ENCODE assay signal across 11 mouse cellular contexts in the genomic region with DNA sequence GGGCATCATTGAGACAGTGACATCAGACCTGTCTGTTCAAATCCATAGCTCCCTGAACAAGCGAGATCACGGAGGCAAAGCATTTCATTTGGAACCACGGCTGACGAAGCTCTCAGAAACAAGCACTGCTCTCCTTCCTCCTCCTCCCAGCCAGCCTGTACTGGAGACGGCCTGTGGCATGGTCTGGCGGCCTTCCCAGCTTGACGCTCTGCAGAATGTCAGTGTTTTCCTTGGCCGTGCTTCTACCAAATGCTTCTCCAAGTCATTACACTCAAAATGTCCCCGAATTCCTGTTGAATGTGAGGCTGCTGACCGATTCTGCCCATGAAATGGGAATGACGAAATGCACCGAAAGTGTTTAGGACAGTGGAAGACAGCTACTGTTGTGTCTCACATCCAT. TPM values are rescaled to one million over a fixed set of nuclear protein-coding genes. Genes with fewer than 3 reads are reported as not detected.
DNase-seq lines count a peak whose midpoint lies in the region; ATAC-seq and TF ChIP-seq lines count a peak whose summit lies in the region.
"Had no signal": no experiment of that assay in that cellular context is flagged by ENCODE, and none has a peak within 500 bp of the region (broad histone marks: within the 10 kb centered on the region; RNA-seq: fewer than 3 reads in every experiment).

No protein-coding gene starts in this region.

- H3K4me2 ChIP-seq in kidney, embryonic 14.5 days (replicated peaks; ENCODE audit: low read depth, low read length): no peak overlapping the region
- no peak overlapping the region for H3K4me2 ChIP-seq in hindbrain, embryonic 13.5 days

- intact Hi-C loops in gastrocnemius, adult 2 months (cut with DNase I): no loop called here

- H3K9ac ChIP-seq in kidney, embryonic 14.5 days (ENCODE audit: low read depth, low read length): no peak overlapping the region
- H3K9ac ChIP-seq in hindbrain, embryonic 13.5 days: no peak overlapping the region

- no peak for DNase-seq in frontal cortex, postnatal 14 days (ENCODE audit: low spot score in 2 of 2)
- DNase-seq in Muller cell, postnatal 12 days (ENCODE audit: inconsistent ontology term): peak; percentile 89
- DNase-seq in cerebellum, postnatal 14 days: peak; percentile 80 to 83
- peak; percentile 3 for DNase-seq in lung, postnatal 36 days
- no peak for DNase-seq in gastrocnemius, adult 2 months

- no peak overlapping the region for H3K4me3 ChIP-seq in kidney, embryonic 14.5 days (ENCODE audit: low read length)
- H3K4me3 ChIP-seq in hindbrain, embryonic 13.5 days: no peak overlapping the region
- no peak overlapping the region for H3K4me3 ChIP-seq in gastrocnemius, adult 2 months

- ATAC-seq in frontal cortex, adult (ENCODE audit: low TSS enrichment): peak; percentile 92
- no peak for ATAC-seq in kidney, embryonic 14.5 days (ENCODE audit: low FRiP score, low TSS enrichment)
- ATAC-seq in hindbrain, embryonic 13.5 days (ENCODE audit: low FRiP score): no peak

- H3K4me1 ChIP-seq in kidney, embryonic 14.5 days (ENCODE audit: control insufficient read depth, insufficient read depth, low read length): no peaks in the 10 kb centered on the region; the same call in 1 of the 2 replicates
- H3K4me1 ChIP-seq in hindbrain, embryonic 13.5 days (replicated peaks): 0 out of 2 replicates have a peak, but pooled peaks cover 13% of the 10 kb centered on the region

- TF ChIP-seq CTCF in gastrocnemius, adult 2 months (IDR thresholded peaks at IDR 0.05): no peak

- WGBS in kidney, embryonic 14.5 days: 60% methylated on average over 12 of the region's 12 CpGs
- WGBS in hindbrain, embryonic 13.5 days: 77% methylated on average over 12 of the region's 12 CpGs

- H3K36me3 ChIP-seq in kidney, embryonic 14.5 days (ENCODE audit: control insufficient read depth, insufficient read depth, low read length): no peaks in the 10 kb centered on the region
- no peaks in the 10 kb centered on the region for H3K36me3 ChIP-seq in hindbrain, embryonic 13.5 days

- H3K9me3 ChIP-seq in kidney, embryonic 14.5 days (ENCODE audit: control insufficient read depth, low read length): no peaks in the 10 kb centered on the region
- no peaks in the 10 kb centered on the region for H3K9me3 ChIP-seq in hindbrain, embryonic 13.5 days

- peak overlapping the region; percentile 62; the same call in 1 of the 2 replicates for H3K27ac ChIP-seq in kidney, embryonic 14.5 days (ENCODE audit: low read depth, low read length)
- H3K27ac ChIP-seq in hindbrain, embryonic 13.5 days: no peak overlapping the region
- no peak overlapping the region for H3K27ac ChIP-seq in gastrocnemius, adult 2 months

- no peaks in the 10 kb centered on the region for H3K27me3 ChIP-seq in kidney, embryonic 14.5 days (ENCODE audit: control insufficient read depth, insufficient read depth, low read length)
- H3K27me3 ChIP-seq in hindbrain, embryonic 13.5 days: no peaks in the 10 kb centered on the region
- H3K27me3 ChIP-seq: CH12.LX had no signal

RNA-seq across cellular contexts. Expression of gene Erich6b, which starts 6.7 kb away (rescaled TPM):
- polyA plus RNA-seq in kidney, embryonic 14.5 days (2014; fragmentation: Nextera tagmentation; extraction: Ambion mirVana): not detected in 2 replicates
- not detected in 2 replicates for polyA plus RNA-seq in hindbrain, embryonic 13.5 days (2015; fragmentation: Nextera tagmentation; extraction: Ambion mirVana)
- total RNA-seq in gastrocnemius, adult 2 months (2021): not detected
- total RNA-seq: CH12.LX; left cerebral cortex, postnatal 10 days had no signal
- polyA plus RNA-seq: cortical plate, adult 2 months had no signal

RNA-seq across cellular contexts. Expression of gene Spert, which starts 42.4 kb away (rescaled TPM):
- polyA plus RNA-seq in kidney, embryonic 14.5 days (2014; fragmentation: Nextera tagmentation; extraction: Ambion mirVana): not detected in 2 replicates
- polyA plus RNA-seq in hindbrain, embryonic 13.5 days (2015; fragmentation: Nextera tagmentation; extraction: Ambion mirVana): not detected in 2 replicates
- not detected for total RNA-seq in gastrocnemius, adult 2 months (2021)
- total RNA-seq: CH12.LX; left cerebral cortex, postnatal 10 days had no signal
- polyA plus RNA-seq: cortical plate, adult 2 months had no signal

Comparison
In these comparisons a context has a peak if more than half of its experiments do, and no peak if none do; other contexts are left out.
1. DNase-seq: peak in Muller cell, postnatal 12 days (single experiment), cerebellum, postnatal 14 days (2 of 2) and lung, postnatal 36 days (single experiment); none in frontal cortex, postnatal 14 days (0 of 2) and gastrocnemius, adult 2 months (single experiment).